Mouse (Mus musculus): ENCODE measurements around the gene Scn5a.

Gene Scn5a

DNA sequence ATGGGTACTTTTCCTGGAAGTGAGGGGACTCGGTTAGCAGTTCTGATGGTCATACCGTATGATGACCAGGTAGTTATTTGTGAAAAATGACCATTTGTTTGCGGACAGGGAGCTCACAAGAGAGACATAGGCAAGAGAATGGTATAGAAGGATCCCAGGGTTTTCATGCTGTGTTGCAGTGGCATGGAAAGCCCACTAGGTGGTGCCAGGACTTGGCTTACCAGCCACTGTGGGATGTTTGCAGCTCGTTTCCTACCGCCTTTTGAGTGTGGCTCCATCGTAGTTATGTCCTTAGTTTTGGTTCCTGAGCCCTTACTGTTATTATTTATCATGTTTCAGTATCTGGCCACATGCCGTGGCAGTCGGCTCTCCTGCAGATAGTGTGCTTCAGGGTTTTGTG lies 118.4 kb downstream of the Scn5a start:
- DNase-seq (ENCODE audit: low spot score in 2 of 2), result peak; percentile 74 to 86

DNA sequence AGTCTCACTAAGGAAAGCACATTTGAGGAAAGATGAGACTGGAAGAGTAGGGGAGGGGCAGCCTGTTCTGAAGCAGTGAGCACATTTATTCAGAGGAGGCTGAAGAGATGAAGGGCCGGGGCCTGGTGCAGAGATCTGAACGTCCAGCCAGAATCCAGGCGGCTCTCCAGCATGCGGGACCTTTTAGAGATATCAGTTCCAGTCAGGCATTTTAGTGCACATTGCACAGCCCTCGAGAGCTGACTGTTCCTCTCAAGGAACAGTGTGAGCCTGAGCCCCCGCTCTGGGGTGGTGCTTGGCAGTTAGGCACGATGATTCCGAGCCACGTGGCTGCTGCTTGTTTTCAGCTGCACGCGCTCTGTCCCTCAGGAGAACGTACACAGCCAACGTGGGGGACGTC lies 121.7 kb downstream of the Scn5a start:
- no peak for DNase-seq (ENCODE audit: low spot score in 2 of 2)

DNA sequence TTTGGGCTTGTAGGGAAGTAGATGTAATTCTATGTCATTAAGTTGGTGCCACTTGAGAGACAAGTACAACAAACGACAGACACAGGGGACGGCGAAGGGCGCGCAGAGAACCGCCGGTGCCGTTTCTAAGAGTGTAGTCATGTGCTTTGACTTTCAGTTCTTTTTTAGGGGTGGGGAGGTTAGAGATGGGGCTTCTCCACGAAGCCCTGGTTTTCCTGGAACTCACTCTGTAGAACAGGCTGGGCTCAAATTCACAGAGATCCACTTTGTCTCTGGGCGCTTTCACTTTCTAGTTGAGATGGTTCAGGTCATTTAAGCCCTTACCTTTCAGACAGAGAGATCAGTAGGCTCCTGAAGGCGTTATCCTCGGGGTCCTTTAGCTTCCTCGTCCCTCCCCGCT lies 122.8 kb downstream of the Scn5a start:
- no peak for DNase-seq (ENCODE audit: low spot score in 2 of 2)

DNA sequence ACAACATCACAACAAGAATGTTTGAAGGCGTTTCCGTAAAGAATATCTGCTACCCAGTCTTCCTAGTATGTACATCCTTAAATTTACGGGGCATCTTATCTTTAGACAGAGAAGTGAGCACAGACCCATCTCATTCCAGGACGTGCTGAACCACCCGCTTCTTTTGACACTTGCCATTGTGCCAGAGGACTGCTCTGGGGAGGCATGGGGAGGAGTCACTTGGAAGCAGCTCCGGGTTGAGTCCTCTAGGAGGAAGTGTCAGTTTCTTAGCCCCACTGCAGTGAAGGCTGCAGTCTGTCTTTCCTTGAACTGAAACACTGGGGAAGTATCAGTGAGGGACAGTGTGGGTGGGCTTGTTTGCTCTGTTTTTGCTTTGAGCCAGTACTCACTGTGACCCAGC lies 133.1 kb downstream of the Scn5a start:
- DNase-seq (ENCODE audit: low spot score in 2 of 2), result no peak

DNA sequence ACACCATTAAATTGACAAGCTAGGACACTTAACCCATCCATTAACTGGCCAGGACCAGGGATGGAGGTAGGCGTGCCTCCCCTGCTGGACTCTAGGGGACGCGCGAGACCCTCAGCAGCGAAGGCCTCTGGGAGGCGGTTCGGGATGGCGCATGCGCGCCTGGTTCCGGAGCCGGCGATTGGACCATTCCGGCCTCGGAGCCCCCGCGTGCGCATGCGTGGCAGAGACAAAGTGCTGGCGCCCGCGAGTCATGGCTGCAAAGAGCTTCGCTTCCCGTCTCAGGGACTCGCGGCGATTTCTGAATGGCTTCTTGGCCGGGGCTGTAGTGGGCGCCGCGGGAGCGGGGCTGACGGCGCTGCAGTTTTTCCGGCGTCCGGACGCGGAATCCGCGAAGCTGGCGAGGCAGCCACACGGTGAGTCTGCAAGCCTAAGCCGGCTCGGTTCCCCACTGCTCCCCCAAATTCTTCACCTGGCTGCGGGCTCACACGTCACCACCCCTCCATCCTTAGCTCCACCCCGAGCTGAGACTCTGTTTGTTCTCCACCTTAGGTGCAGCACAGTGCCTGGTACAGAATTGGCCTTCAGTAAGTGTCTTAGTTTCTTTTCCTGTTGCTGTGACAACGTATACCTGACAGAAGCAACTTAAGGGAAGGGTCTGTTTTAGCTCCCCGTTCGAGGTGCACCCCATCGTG lies 133.9 kb downstream of the Scn5a start, which contains the start of gene Exog:
Exog (plus strand) TSS at position 206 of the 692 bp plus-strand sequence.
- peak; percentile 98 to 99 for DNase-seq (ENCODE audit: low spot score in 2 of 2)

DNA sequence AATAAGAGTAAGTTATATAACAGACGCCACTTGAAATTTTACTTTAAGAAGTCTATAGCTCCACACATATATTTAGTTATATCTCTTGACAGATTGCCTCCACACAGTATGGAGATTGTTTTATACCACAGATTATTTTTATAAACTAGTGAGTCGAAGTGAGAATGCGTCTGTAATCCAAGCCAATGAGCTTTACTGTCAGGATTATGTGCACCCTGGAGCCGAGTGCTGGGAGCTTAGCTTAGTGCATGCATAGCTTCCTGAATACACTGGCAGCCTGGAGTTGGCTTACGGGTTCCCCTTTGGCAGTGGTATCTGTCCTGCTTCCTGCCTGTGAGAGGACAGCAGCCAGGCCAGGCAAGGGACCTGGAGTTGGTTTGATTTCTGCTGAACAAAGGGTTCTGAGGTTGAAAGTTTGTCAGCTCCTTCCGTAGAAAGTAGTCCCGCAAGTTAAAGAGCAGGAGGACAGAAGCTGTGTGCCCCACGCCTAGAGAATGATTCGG lies 140.3 kb downstream of the Scn5a start:
- no peak for DNase-seq (ENCODE audit: low spot score in 2 of 2)

DNA sequence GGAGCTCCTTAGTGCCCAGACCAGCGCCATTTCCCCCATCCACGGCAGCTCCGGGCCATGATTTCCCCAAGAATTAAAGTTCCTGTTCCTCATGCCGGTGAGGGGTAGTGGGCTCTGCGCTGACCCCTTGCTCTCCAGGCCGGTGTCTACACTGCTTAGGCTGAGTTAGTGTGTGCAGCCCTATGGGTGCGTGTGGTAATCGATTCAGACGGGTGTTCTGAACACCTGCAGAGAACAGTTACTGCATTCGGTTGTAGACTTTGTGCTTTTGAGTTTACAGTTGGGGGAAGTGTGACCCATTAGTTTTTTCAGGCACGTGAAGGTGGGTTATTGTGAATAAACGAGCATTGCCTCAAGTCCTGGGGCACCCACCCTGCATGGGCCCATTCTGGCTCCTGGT lies 140.8 kb downstream of the Scn5a start:
- no peak for DNase-seq (ENCODE audit: low spot score in 2 of 2)

DNA sequence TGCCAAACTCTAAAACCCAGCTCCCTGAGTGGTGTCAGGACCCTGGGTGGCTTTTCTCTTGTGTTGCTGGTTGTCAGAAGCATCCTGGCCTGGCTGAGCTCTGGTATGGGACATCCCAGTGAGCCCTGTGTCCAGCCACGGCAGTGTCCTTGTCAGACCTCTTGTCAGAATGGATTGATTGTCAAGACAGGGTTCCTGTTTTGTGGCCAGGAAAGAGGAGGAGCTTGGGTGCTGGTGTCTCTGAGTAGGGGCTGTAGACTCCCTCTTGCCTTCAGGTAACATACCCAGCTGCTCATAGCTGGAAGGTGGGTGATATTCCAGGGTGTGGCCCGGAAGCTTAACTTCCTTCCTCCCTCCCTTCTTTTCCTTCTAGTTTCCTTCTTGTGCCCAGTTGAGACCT lies 143.0 kb downstream of the Scn5a start:
- DNase-seq (ENCODE audit: low spot score in 2 of 2), result no peak

All from right cerebral cortex, postnatal 10 days (tissue).